Mouse (Mus musculus): Measurements from ENCODE around the gene Hoxc9. TPM values are rescaled to one million over a fixed set of nuclear protein-coding genes. Genes with fewer than 3 reads are reported as not detected.

Hoxc9 gene
- polyA plus RNA-seq (2012; rRNA removed), result 0.07 TPM in 1 of 2 replicates, not detected in the other

GRCm38 (mm10) chr15:102976171-102976570 lies at the start of gene Hoxc9:
TSS of gene Hoxc9 (plus strand) at chr15:102976439.

GRCm38 (mm10) chr15:102936279-102936972 lies 39.8 kb upstream of the Hoxc9 start, which contains the start of gene Hoxc12:
TSS of gene Hoxc12 (plus strand) at chr15:102936757.

DNA sequence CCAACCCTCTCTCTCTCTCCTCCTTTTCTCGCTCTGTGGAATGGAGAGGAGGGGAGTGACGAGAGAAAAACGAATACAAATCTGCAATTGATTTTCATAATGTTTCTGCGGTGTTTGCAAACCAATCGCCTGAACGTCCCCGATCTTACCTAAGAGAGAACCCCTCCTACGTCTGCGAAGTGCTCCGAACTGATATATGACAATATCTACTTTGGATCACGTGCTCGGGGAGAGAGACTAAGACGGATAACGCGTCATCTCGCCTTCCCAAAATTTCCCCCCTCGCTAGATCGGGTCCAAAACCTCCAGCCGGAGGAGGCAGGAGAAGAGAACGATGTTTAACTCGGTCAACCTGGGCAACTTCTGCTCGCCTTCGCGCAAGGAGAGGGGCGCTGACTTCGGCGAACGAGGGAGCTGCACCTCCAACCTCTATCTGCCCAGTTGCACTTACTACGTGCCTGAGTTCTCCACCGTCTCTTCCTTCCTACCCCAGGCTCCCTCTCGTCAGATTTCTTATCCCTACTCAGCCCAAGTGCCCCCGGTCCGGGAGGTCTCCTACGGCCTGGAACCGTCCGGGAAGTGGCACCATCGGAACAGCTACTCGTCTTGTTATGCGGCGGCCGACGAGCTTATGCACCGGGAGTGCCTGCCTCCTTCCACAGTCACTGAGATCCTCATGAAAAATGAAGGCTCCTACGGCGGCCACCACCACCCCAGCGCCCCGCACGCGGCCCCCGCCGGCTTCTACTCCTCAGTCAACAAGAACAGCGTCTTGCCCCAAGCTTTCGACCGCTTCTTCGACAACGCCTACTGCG lies 21.8 kb upstream of the Hoxc9 start, which contains the start of gene Hoxc11:
Gene Hoxc11, plus strand, starts transcription at position 236 of the 815 bp plus-strand sequence.

GRCm38 (mm10) chr15:102966776-102967311 lies 9.4 kb upstream of the Hoxc9 start, which contains the start of gene Hoxc10:
TSS of gene Hoxc10 (plus strand) at chr15:102966796.

DNA sequence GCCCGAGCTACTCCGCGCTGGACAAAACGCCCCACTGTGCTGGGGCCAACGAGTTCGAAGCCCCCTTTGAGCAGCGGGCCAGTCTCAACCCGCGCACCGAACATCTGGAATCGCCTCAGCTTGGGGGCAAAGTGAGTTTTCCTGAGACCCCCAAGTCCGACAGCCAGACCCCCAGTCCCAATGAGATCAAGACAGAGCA lies 9.0 kb upstream of the Hoxc9 start, which contains the start of gene Hoxc5:
Gene Hoxc5, plus strand, starts transcription at position 132 of the 199 bp plus-strand sequence.

GRCm38 (mm10) chr15:102990461-102991397 lies 14.5 kb downstream of the Hoxc9 start, which contains the start of gene Hoxc8:
TSS of gene Hoxc8 (plus strand) at chr15:102990607.

GRCm38 (mm10) chr15:102997939-102998355 lies 21.7 kb downstream of the Hoxc9 start, which contains the start of gene Hoxc6:
TSS of gene Hoxc6 (plus strand) at chr15:102998257.

DNA sequence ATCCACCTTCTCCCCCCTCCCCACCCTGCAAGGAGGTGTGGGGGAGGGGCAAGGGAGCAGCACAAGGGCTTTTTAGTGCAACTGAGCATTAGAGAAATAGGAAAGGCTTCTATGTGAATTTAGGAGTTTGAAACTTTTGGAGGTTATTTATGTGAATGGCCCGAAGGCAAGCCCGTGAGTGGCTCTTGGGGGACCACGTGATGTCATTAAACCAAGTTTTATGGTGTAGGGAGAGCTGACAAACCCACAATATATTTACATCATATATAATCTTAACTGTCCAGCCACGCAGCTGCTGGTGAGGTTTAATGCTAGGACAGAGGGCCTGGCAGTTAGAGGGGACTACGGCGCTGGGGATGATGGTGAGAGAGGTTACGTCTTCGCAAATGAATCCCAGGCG lies 42.4 kb downstream of the Hoxc9 start, which contains the start of gene Hoxc4:
Gene Hoxc4, plus strand, starts transcription at position 299 of the 400 bp plus-strand sequence.

Other genes starting within 250 kb of the Hoxc9 start
- not detected in 2 replicates for gene Hoxc13, start 55.3 kb upstream of the Hoxc9 start, polyA plus RNA-seq (2012; rRNA removed)
- not detected in 2 replicates for gene Hoxc12, start 39.7 kb upstream of the Hoxc9 start, polyA plus RNA-seq (2012; rRNA removed)
- gene Hoxc11, start 22.0 kb upstream of the Hoxc9 start, polyA plus RNA-seq (2012; rRNA removed), result not detected in 2 replicates
- gene Hoxc10, start 9.6 kb upstream of the Hoxc9 start, polyA plus RNA-seq (2012; rRNA removed), result 0.09 TPM in 1 of 2 replicates, not detected in the other
- gene Hoxc5, start 9.0 kb upstream of the Hoxc9 start, polyA plus RNA-seq (2012; rRNA removed), result 0.03 and 0.19 TPM in 2 replicates
- 0.01 and 0.17 TPM in 2 replicates for gene Hoxc8, start 14.2 kb downstream of the Hoxc9 start, polyA plus RNA-seq (2012; rRNA removed)
- gene Hoxc6, start 21.8 kb downstream of the Hoxc9 start, polyA plus RNA-seq (2012; rRNA removed), result 0.09 and 0.34 TPM in 2 replicates
- gene Hoxc4, start 42.5 kb downstream of the Hoxc9 start, polyA plus RNA-seq (2012; rRNA removed), result 0.07 and 0.25 TPM in 2 replicates
- 3.5 and 4.1 TPM in 2 replicates for gene Smug1, start 190.7 kb downstream of the Hoxc9 start, polyA plus RNA-seq (2012; rRNA removed)

Data from liver, embryonic 14 days (tissue).